Mouse (Mus musculus) midbrain, postnatal 0 days (tissue): ENCODE results near the gene Adamts13. TPM values are rescaled to one million over a fixed set of nuclear protein-coding genes. Genes with fewer than 3 reads are reported as not detected.

Experiments used
- ATAC-seq: fragments of 200-750 bp; cut with Nextera tagmentation; 2 replicates; pipeline ENCODE4 v1.8.0; 2017; ENCODE audit warnings: moderate number of reproducible peaks, mild to moderate bottlenecking, moderate TSS enrichment, moderate library complexity; ENCODE audit not compliant: low FRiP score
- DNase-seq: peaks from one replicate; pipeline ENCODE4 v3.0.0-alpha.2; 2015; ENCODE audit warnings: low spot score
- H3K27ac ChIP-seq: fragments of 300-500 bp; sonication (generic); 2 replicates; pipeline ENCODE4 v1.5.1; 2014; ENCODE audit warnings: low read depth, mild to moderate bottlenecking, low read length, mixed read lengths
- H3K27me3 ChIP-seq: fragments of 300-500 bp; sonication (generic); 2 replicates; pipeline ENCODE4 v1.6.1; 2014; ENCODE audit warnings: low read length, control low read depth, mixed read lengths; ENCODE audit not compliant: insufficient read depth
- H3K36me3 ChIP-seq: fragments of 300-500 bp; sonication (generic); 2 replicates; pipeline ENCODE4 v1.6.1; 2014; ENCODE audit warnings: low read length, control low read depth, mixed read lengths; ENCODE audit not compliant: insufficient read depth
- H3K4me1 ChIP-seq: fragments of 300-500 bp; sonication (generic); 2 replicates; pipeline ENCODE4 v1.6.1; 2014; ENCODE audit warnings: mild to moderate bottlenecking, control low read depth, antibody characterized with exemption, low read length, mixed read lengths; ENCODE audit not compliant: insufficient read depth
- H3K4me2 ChIP-seq: fragments of 300-500 bp; sonication (generic); 2 replicates; pipeline ENCODE4 v1.6.1; 2014; ENCODE audit warnings: low read depth, mild to moderate bottlenecking, low read length, mixed read lengths; ENCODE audit not compliant: poor library complexity, severe bottlenecking
- H3K4me3 ChIP-seq: fragments of 300-500 bp; sonication (generic); 2 replicates; pipeline ENCODE4 v1.5.1; 2014; ENCODE audit warnings: low read depth, mild to moderate bottlenecking, low read length, moderate library complexity
- H3K9ac ChIP-seq: fragments of 300-500 bp; sonication (generic); replicated peaks from 2 replicates; pipeline ENCODE4 v1.6.1; 2014; ENCODE audit warnings: mild to moderate bottlenecking, low read length, moderate library complexity, mixed read lengths; ENCODE audit not compliant: poor library complexity, severe bottlenecking
- H3K9me3 ChIP-seq: fragments of 300-500 bp; sonication (generic); 2 replicates; pipeline ENCODE4 v1.6.1; 2016; ENCODE audit warnings: low read length, control low read depth
- CTCF ChIP-seq: IDR thresholded peaks from 2 replicates; pipeline ENCODE4 v1.5.1; 2016; ENCODE audit warnings: antibody characterized with exemption, mild to moderate bottlenecking
- WGBS: fragments of 180-500 bp; shearing (Covaris S2); extraction: QIAGEN DNeasy Blood & Tissue Kit; methylation state at CpG from one replicate; pipeline ENCODE4 v1.1.7; 2014; 5-methylcytosine and 5-hydroxymethylcytosine counted together
- polyA plus RNA-seq: library from polyadenylated mRNA; unstranded; fragments of >200 nt; fragmentation: Nextera tagmentation; extraction: Ambion mirVana; gene quantifications from 2 replicates; pipeline ENCODE4 v1.2.1, GENCODE M21; 2015
- total RNA-seq: library from RNA; depleted of rRNA; stranded (reverse); fragments of >200 nt; gene quantifications from 2 replicates; pipeline ENCODE4 v1.2.3, GENCODE M21; 2014; rRNA removed

Adamts13 gene
- 0.38 TPM in 1 of 2 replicates, not detected in the other for total RNA-seq
- polyA plus RNA-seq = 0.31 TPM in 1 of 2 replicates, not detected in the other

- DNase-seq = no peak
- Histone ChIP-seq H3K4me1 (no peaks in the 10 kb centered on the region), H3K4me2 (no peak within 1 kb of the TSS), H3K9ac (no peak within 1 kb of the TSS), H3K36me3 (no peaks in the 10 kb centered on the region), H3K27me3 (no peaks in the 10 kb centered on the region), H3K4me3 (no peak within 1 kb of the TSS), H3K27ac (no peak within 1 kb of the TSS), H3K9me3 (no peaks in the 10 kb centered on the region)
- WGBS = 84% methylated on average over 3 of the region's 3 CpGs
- no peak for ATAC-seq
- no peak for TF ChIP-seq CTCF
Observed at GRCm38 (mm10) chr2:26973116-26973515, at the start of gene Adamts13. TSS of gene Adamts13 (plus strand) at chr2:26973416.

GRCm38 (mm10) chr2:26927745-26928476 lies 45.3 kb upstream of the Adamts13 start:
- no peak for DNase-seq
- ATAC-seq = no peak
- H3K27me3 ChIP-seq = no peaks in the 10 kb centered on the region
- no peaks in the 10 kb centered on the region for H3K9me3 ChIP-seq
- no peak overlapping the region for H3K4me3 ChIP-seq
- H3K4me1 ChIP-seq = peaks cover 7% of the 10 kb centered on the region; the same call in 1 of the 2 replicates
- 92% methylated on average over 6 of the region's 6 CpGs for WGBS
- peaks cover 43% of the 10 kb centered on the region for H3K36me3 ChIP-seq
- no peak overlapping the region for H3K27ac ChIP-seq
- no peak overlapping the region for H3K9ac ChIP-seq
- no peak for TF ChIP-seq CTCF
- no peak overlapping the region for H3K4me2 ChIP-seq

- DNase-seq = peak; percentile 58
- no peaks in the 10 kb centered on the region for H3K27me3 ChIP-seq
- WGBS = 43% methylated on average over 1 of the region's 1 CpGs
- H3K4me2 ChIP-seq = no peak overlapping the region
- H3K9ac ChIP-seq = no peak overlapping the region
- H3K27ac ChIP-seq = no peak overlapping the region
- H3K9me3 ChIP-seq = no peaks in the 10 kb centered on the region
- H3K4me1 ChIP-seq = peaks cover 7% of the 10 kb centered on the region; the same call in 1 of the 2 replicates
- no peak overlapping the region for H3K4me3 ChIP-seq
- peak; percentile 74 for TF ChIP-seq CTCF
- H3K36me3 ChIP-seq = peaks cover 22% of the 10 kb centered on the region
- ATAC-seq = no peak
Observed at GRCm38 (mm10) chr2:26930390-26930789, 42.8 kb upstream of the Adamts13 start.

DNA sequence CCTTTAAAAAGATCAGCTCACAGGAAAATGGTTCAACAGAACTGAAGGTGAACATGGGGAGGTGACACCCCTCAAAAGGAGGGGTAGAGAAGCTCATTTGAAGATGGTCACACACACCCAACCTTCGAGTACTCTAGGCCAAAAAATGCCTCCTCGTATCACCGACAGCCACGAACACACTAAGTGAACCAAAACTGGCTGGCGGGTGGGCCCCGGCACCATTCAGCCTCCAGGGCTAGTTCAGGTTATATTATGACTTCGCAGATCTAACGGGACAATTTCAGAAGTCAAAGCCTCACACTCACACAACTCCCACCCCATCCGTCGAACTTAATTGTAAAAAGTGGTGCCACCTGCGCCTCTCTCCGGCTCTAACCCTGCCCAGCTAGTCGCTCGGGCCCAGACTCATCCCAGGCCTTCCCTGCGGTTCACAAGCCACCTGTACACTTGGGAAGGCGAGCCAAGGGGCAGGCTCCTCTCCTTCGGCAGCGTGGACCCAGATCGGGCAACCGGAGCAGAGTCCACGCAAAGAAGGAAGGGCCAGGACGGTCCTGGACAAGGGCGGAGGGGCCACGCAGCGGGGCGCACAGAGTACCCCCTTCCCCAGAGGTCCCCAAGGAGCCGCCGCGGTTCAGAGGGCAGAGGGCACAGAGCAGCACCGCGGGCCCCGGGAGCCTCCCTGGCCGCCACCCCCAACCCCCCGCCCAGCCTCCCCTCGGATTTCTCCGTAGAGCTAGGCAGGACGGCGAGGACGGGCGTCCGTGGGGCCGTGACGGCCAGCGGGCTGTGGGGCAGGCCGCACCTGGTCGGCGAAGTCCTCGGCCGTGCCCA lies 40.5 kb upstream of the Adamts13 start:
- peaks cover 8% of the 10 kb centered on the region for H3K36me3 ChIP-seq
- H3K27ac ChIP-seq = peak overlapping the region; percentile 78
- H3K9me3 ChIP-seq = no peaks in the 10 kb centered on the region
- peaks cover 7% of the 10 kb centered on the region; the same call in 1 of the 2 replicates for H3K4me1 ChIP-seq
- H3K4me2 ChIP-seq = peak overlapping the region; percentile 91
- no peak for DNase-seq
- WGBS = 5% methylated on average over 29 of the region's 49 CpGs
- TF ChIP-seq CTCF = no peak
- H3K4me3 ChIP-seq = peak overlapping the region; percentile 93
- H3K9ac ChIP-seq = peak overlapping the region; percentile 96
- H3K27me3 ChIP-seq = no peaks in the 10 kb centered on the region
- peak; percentile 4; the same call in 1 of the 2 replicates for ATAC-seq

GRCm38 (mm10) chr2:26933304-26934055 lies 39.7 kb upstream of the Adamts13 start, which contains the start of the genes Surf4 and Stkld1:
TSS of gene Surf4 (minus strand) at chr2:26933928.
TSS of gene Stkld1 (plus strand) at chr2:26934047.
- no peak for TF ChIP-seq CTCF
- H3K9me3 ChIP-seq = no peaks in the 10 kb centered on the region
- 1% methylated on average over 45 of the region's 70 CpGs for WGBS
- ATAC-seq (peak; percentile 94), DNase-seq (peak; percentile 94)
- H3K4me1 ChIP-seq = peaks cover 7% of the 10 kb centered on the region; the same call in 1 of the 2 replicates
- peak within 1 kb of the TSS; percentile 78 for H3K27ac ChIP-seq
- peak within 1 kb of the TSS; percentile 91 for H3K4me2 ChIP-seq
- peak within 1 kb of the TSS; percentile 93 for H3K4me3 ChIP-seq
- H3K36me3 ChIP-seq = peaks cover 8% of the 10 kb centered on the region
- peak within 1 kb of the TSS; percentile 96 for H3K9ac ChIP-seq
- no peaks in the 10 kb centered on the region for H3K27me3 ChIP-seq
